Mouse (Mus musculus) kidney, embryonic 16.5 days (tissue): ENCODE results near the gene Gm8890. TPM values are rescaled to one million over a fixed set of nuclear protein-coding genes. Genes with fewer than 3 reads are reported as not detected.
"Not testable (repeated sequence)": the region's sequence is repeated elsewhere in the genome, so short reads cannot be mapped to it uniquely, and the experiment has no call there.

ENCODE experiments used
- ATAC-seq: fragments of 200-750 bp; cut with Nextera tagmentation; 2 replicates; pipeline ENCODE4 v1.8.0; 2017; ENCODE audit warnings: moderate TSS enrichment; ENCODE audit not compliant: low FRiP score, low TSS enrichment
- H3K27ac ChIP-seq: fragments of 300-500 bp; sonication (generic); 2 replicates; pipeline ENCODE4 v1.5.1; 2014; ENCODE audit warnings: low read length
- H3K27me3 ChIP-seq: fragments of 300-500 bp; sonication (generic); 2 replicates; pipeline ENCODE4 v1.6.1; 2014; ENCODE audit warnings: low read length, control low read depth, mixed read lengths; ENCODE audit not compliant: insufficient read depth
- H3K36me3 ChIP-seq: fragments of 300-500 bp; sonication (generic); 2 replicates; pipeline ENCODE4 v1.6.1; 2014; ENCODE audit warnings: low read length, control low read depth, mixed read lengths; ENCODE audit not compliant: insufficient read depth
- H3K4me1 ChIP-seq: fragments of 300-500 bp; sonication (generic); 2 replicates; pipeline ENCODE4 v1.6.1; 2014; ENCODE audit warnings: low read length, control low read depth, mixed read lengths; ENCODE audit not compliant: insufficient read depth
- H3K4me2 ChIP-seq: fragments of 300-500 bp; sonication (generic); replicated peaks from 2 replicates; pipeline ENCODE4 v1.6.1; 2014; ENCODE audit warnings: low read depth, low read length
- H3K4me3 ChIP-seq: fragments of 300-500 bp; sonication (generic); 2 replicates; pipeline ENCODE4 v1.5.1; 2014; ENCODE audit warnings: mild to moderate bottlenecking, low read length
- H3K9ac ChIP-seq: fragments of 300-500 bp; sonication (generic); replicated peaks from 2 replicates; pipeline ENCODE4 v1.6.1; 2014; ENCODE audit warnings: low read length
- H3K9me3 ChIP-seq: fragments of 300-500 bp; sonication (generic); 2 replicates; pipeline ENCODE4 v1.6.1; 2016; ENCODE audit warnings: low read length, control low read depth
- WGBS: fragments of 180-500 bp; shearing (Covaris S2); extraction: QIAGEN DNeasy Blood & Tissue Kit; methylation state at CpG from one replicate; pipeline ENCODE4 v1.1.7; 2014; 5-methylcytosine and 5-hydroxymethylcytosine counted together
- polyA plus RNA-seq: library from polyadenylated mRNA; unstranded; fragments of >200 nt; fragmentation: Nextera tagmentation; extraction: Ambion mirVana; gene quantifications from 2 replicates; pipeline ENCODE4 v1.2.1, GENCODE M21; 2015

Gene Gm8890
- not detected in 2 replicates for polyA plus RNA-seq

DNA sequence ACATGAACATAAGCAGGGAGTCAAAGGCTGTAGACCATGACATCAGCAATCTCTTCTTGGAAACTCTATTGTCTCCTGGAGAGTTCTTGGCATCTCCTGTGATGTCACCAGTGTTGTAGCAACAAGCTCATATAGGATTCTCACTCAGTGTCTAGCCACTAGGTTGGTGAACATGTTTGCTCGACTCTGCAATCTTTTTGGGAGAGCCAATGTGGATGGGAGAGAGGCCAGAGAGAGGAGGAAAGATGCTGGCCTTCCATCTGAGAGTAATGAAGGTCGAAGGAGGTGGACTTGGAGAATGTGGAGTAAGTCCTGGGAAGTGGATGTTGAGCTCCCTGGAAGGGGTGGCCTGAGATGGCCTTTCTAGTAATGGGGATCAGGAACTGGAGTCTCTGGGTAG is at the start of gene Gm8890:
TSS of gene Gm8890 (plus strand) at position 301 of the 400 bp plus-strand sequence.
- not testable (repeated sequence) for H3K9me3 ChIP-seq, H3K4me1 ChIP-seq, H3K27ac ChIP-seq, H3K27me3 ChIP-seq, H3K36me3 ChIP-seq, H3K9ac ChIP-seq, H3K4me3 ChIP-seq, ATAC-seq, H3K4me2 ChIP-seq
- WGBS, result no CpG with 5 or more reads among the region's 2 CpGs

GRCm38 (mm10) chr5:11256221-11256620 is 388 bp downstream of the Gm8890 start:
- not testable (repeated sequence) for H3K4me3 ChIP-seq, H3K36me3 ChIP-seq, H3K9ac ChIP-seq, H3K4me1 ChIP-seq, H3K27ac ChIP-seq, ATAC-seq, H3K4me2 ChIP-seq, H3K9me3 ChIP-seq, H3K27me3 ChIP-seq
- 55% methylated on average over 1 of the region's 1 CpGs for WGBS

Other genes with a start within 250 kb of the Gm8890 start
- gene Gm8879, start 128.4 kb upstream of the Gm8890 start, polyA plus RNA-seq, result not detected in 2 replicates
- not detected in 2 replicates for gene Gm5861, start 73.0 kb upstream of the Gm8890 start, polyA plus RNA-seq
- not detected in 2 replicates for gene Speer1, start 85.5 kb downstream of the Gm8890 start, polyA plus RNA-seq
- gene Gm8897, start 160.4 kb downstream of the Gm8890 start, polyA plus RNA-seq, result not detected in 2 replicates
- not detected in 2 replicates for gene Gm8906, start 246.7 kb downstream of the Gm8890 start, polyA plus RNA-seq